Mouse (Mus musculus): ENCODE data around the gene Creb3l2. TPM values are rescaled to one million over a fixed set of nuclear protein-coding genes. Genes with fewer than 3 reads are reported as not detected.
"Not testable (repeated sequence)": the region's sequence is repeated elsewhere in the genome, so short reads cannot be mapped to it uniquely, and the experiment has no call there.

The Creb3l2 gene
- total RNA-seq, 2 experiments from 2014 or later, result 14.1 to 16.9 TPM

DNA sequence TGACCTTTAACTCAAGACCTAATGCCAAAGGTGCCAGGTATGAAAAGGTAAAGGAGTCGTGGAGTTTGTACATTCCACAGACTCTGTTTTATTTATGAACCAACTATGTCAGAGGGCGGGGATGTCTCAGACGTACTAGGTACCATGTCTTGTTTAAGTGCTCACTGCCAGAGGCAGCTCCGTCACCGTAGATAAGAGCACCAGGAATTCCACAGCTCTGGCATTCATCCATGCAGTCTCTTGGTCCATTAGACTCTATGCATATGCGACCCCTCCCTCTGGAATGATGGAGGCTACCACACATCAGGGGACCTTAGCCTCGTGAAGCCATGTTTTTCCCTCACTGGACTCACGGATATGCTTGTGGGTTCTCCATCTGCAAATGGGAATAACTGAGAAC lies 53.0 kb downstream of the Creb3l2 start:
- no peak for DNase-seq
- intact Hi-C loops (cut with DNase I; ENCODE audit: low total_unique reads), result no loop called here

GRCm38 (mm10) chr6:37388501-37388900 lies 53.4 kb downstream of the Creb3l2 start:
- DNase-seq, result no peak
- intact Hi-C loops (cut with DNase I; ENCODE audit: low total_unique reads), result no loop called here

GRCm38 (mm10) chr6:37387281-37387680 lies 54.7 kb downstream of the Creb3l2 start:
- intact Hi-C loops (cut with DNase I; ENCODE audit: low total_unique reads), result no loop called here
- no peak for DNase-seq

DNA sequence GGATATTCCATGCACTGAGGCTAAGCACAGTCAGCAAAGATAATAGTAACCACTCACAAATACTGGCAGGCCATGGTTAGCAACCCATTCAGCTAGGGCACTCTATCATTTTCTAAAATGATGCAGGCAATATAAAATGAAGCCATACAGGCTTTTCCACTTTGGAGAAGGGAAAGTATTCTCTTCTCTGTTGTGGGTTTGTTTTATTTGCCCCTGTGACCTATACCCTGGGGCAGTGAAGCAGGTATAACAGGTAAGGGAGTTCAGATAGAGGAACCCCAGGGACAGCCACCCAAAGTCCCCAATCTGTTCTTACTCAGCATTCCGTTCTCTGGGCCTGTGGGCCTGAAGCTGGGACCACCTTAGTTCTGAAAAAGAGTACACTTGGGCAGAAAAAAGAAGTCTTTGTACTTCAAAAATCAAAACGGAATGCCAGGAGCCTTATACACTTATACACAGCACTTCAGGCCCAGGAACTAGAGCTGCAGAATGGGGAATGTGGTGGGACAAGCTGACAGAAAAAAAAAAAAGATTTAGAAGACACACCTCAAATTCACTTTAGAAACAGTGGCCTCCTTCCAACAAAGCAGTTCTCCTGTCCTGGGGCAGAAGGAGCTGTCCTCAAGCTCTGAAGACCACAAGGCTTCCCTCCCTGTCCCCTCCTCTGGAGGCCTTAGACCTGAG lies 56.2 kb downstream of the Creb3l2 start:
- no peak for DNase-seq
- intact Hi-C loops (cut with DNase I; ENCODE audit: low total_unique reads), result no loop called here

GRCm38 (mm10) chr6:37382761-37383160 lies 59.2 kb downstream of the Creb3l2 start:
- no peak for DNase-seq
- intact Hi-C loops (cut with DNase I; ENCODE audit: low total_unique reads), result no loop called here

DNA sequence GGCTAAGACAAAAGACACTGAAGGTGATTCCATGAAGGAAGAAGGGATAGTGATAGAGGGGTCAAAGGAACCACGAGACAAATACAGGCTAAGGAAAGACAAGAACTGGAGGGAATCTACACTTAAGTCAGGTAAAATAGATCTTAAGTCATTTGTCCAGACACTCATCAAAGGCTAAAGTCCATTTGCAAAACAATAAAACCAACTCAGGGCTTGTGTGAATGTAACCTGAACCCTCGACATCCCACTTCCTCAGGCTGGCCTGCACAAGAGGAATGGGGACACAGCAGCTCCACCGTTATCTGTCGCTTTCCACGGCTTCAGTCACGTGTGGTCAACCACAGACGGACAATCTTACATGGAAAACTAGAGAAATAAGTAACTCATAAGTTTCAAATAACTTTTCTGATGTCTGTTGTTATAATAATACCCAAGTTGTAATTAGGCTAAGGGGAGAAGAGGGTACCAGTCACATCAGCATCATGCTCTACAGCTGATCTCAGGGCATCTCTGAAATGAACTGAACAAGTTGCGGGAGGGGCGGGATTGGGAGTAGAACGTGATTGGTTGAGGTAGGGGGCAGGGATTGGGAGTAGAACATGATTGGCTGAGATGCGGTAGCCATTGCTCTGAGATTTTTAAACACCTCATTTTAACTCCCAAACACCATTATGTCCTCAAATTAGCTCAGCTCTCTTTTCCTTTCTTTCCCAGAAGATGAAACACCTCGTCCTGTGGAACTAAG lies 63.9 kb downstream of the Creb3l2 start:
- intact Hi-C loops (cut with DNase I; ENCODE audit: low total_unique reads), result no loop called here
- no peak for DNase-seq

GRCm38 (mm10) chr6:37377387-37377786 lies 64.6 kb downstream of the Creb3l2 start:
- DNase-seq, result peak; percentile 10
- intact Hi-C loops (cut with DNase I; ENCODE audit: low total_unique reads), result not testable (repeated sequence)

DNA sequence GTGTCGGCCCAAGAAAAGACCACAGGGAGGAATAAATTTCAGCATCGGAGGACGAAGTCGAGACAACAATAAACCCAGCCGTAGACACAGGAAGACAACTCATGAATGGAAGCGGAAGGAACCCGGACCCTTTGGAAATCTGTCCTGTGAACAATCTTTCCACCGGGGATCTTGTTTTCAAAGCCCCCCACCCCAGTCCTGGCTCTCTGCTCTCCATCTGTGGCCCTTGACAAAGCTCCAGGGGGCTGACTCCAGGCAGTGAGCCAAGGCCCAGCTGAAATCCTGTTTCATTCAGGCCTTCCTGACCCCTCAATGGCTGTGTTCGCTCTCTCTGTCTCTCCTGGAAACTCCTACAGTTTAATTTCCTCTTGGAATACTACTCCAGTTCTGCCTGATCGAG lies 66.5 kb downstream of the Creb3l2 start:
- DNase-seq, result peak; percentile 50
- intact Hi-C loops (cut with DNase I; ENCODE audit: low total_unique reads), result no loop called here

GRCm38 (mm10) chr6:37371341-37371740 lies 70.6 kb downstream of the Creb3l2 start:
- intact Hi-C loops (cut with DNase I; ENCODE audit: low total_unique reads), result loop anchor here (5.0 kb wide), 1 partner anchor 76 kb away; no protein-coding TSS in a partner anchor
- DNase-seq, result no peak

DNA sequence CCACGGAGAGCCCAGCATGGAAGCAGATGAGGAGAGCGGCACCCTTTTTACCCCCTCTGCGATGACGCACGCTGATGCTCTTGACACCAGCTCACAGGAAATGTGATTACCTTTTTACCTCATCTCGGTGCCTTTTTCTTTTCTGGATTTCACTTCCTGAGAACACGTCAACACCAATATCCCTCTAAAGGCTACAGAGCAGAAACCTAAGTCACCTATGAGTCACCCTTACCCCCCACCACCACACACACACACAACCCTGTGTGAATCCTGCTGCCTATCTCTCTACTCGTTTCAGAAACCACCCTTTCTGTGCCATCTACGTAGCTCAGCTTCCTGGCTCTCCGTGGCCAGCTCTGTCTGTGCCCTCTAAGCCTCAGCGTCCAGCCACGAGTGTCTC lies 71.4 kb downstream of the Creb3l2 start:
- no peak for DNase-seq
- intact Hi-C loops (cut with DNase I; ENCODE audit: low total_unique reads), result loop anchor here (5.0 kb wide), 1 partner anchor 77 kb away; no protein-coding TSS in a partner anchor

DNA sequence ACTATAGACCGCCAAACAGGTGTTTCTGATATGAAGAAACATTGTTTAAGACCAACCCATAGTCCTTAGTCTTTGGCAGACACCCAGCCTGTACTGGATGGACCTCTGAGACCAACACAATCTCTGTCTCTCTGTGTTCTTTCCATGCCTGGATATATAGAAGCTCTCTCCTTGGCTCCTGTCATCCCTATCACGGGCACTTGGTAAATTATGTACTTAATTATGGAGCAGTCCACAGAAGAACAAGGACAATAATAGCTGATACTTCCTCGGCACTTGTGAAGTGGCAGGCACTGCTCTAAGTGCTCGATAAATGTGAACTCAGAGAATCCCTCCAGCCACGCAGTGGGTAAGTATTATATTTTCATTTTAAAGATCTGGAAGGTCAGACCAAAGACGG lies 72.2 kb downstream of the Creb3l2 start:
- intact Hi-C loops (cut with DNase I; ENCODE audit: low total_unique reads), result loop anchor here (5.0 kb wide), 1 partner anchor 78 kb away; no protein-coding TSS in a partner anchor
- DNase-seq, result no peak

DNA sequence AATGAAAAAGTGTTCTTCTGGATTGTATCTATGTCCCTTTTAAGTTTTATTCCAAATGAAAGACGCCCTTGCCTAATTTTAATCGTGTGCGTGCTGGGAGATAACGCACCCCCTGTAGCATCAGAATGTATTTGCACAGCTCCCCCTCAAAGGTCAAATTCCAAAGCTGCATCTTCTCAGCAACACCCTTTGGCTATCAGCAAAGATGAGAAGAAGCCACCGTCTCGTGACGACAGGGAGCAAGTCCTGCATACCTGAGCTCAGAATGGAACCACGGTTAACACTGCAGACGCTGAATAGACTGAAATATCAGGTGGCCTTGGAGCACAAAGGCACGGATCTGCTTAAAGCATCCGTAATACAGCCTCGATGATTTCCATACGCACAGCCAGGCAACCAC lies 73.7 kb downstream of the Creb3l2 start:
- intact Hi-C loops (cut with DNase I; ENCODE audit: low total_unique reads), result no loop called here
- no peak for DNase-seq

DNA sequence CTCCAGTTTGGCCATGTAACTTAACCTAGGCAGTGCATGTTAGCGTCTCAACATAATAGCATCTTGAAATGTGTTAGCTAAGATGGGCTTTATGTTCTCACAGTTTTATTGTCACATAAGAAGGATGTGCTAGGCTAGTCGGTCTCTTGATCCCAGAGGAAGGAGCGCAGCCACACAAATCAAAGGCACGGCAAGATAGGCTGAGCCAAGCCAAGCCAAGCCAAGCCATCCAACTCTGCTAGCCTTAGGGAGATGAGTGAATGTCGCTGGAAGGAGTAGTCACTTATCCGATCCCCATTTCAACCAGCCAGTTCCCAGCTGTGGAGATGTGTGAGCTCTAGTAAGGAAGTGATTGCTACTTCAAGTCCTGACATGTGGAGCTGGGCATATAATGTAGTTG lies 75.0 kb downstream of the Creb3l2 start:
- DNase-seq, result no peak
- intact Hi-C loops (cut with DNase I; ENCODE audit: low total_unique reads), result no loop called here

DNA sequence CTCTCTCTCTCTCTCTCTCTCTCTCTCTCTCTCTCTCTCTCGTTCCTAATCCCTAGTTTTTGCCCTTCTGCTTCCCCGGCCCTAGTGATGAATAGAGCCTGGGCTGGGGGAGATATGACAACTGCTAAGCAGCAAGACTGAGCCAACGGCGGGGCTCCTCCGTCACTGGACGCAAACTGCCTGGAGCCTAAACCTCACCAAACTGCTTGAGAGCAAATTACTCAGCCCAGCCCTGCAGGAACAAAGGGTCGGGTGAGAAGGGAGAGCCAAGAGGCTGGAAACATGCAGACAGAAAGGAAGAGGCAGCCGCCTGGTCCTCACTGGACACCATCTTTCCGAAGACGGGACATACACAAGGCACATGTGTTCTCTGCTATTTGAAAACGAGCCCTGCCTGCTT lies 76.8 kb downstream of the Creb3l2 start:
- no peak for DNase-seq
- intact Hi-C loops (cut with DNase I; ENCODE audit: low total_unique reads), result no loop called here

GRCm38 (mm10) chr6:37364361-37364760 lies 77.6 kb downstream of the Creb3l2 start:
- no peak for DNase-seq
- intact Hi-C loops (cut with DNase I; ENCODE audit: low total_unique reads), result no loop called here

DNA sequence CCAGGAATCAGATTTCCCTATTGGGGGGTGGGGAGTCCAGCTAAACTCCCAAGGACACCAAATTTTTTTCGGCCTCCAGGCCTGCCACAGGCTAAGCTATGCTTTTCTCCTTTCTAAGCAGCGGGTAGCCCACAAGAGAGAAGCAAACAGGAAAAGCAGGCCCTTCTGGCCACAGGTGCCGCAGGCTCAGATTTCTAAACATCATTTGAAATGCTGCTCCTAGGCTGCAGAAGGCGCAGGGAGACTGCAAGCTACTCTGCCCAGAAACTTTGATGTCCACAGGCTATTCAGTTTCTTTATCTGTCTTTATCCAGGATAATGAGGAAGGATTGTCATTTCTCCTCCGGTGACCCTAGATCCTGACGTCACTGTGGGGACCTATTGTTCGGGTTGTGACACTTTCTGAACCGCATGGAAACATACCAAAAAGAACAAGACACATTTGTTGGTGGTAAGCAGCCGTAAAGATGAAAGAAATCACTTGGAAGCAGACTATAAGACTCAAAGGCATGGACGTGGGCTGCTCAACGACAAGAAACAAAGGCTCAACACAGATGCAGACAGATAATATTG lies 81.0 kb downstream of the Creb3l2 start:
- intact Hi-C loops (cut with DNase I; ENCODE audit: low total_unique reads), result no loop called here
- no peak for DNase-seq

GRCm38 (mm10) chr6:37354449-37355179 lies 87.3 kb downstream of the Creb3l2 start:
- intact Hi-C loops (cut with DNase I; ENCODE audit: low total_unique reads), result loop anchor here (2.0 kb wide), 1 partner anchor 92 kb away; no protein-coding TSS in a partner anchor
- DNase-seq, result peak; percentile 62

DNA sequence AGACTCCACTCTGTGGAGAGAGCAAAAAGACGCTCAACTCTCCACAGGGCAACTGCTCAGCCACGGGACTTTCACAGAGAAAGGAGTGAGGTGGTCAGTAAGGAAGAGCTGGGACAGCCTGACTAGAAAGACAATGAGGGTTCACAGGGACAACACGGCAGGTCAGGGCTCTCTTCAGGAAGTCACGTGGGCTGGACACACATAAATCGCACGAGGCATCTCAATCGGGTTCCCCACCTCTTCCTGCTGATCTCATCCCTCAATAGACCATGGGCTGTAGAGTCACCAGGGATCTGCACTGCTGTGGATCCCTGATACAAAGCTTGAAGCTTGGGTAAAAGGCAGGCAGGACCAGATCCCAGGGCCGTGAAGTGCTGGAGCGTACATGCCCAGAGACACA lies 88.3 kb downstream of the Creb3l2 start:
- DNase-seq, result no peak
- intact Hi-C loops (cut with DNase I; ENCODE audit: low total_unique reads), result loop anchor here (2.0 kb wide), 2 partner anchors 93 to 257 kb away; no protein-coding TSS in a partner anchor

DNA sequence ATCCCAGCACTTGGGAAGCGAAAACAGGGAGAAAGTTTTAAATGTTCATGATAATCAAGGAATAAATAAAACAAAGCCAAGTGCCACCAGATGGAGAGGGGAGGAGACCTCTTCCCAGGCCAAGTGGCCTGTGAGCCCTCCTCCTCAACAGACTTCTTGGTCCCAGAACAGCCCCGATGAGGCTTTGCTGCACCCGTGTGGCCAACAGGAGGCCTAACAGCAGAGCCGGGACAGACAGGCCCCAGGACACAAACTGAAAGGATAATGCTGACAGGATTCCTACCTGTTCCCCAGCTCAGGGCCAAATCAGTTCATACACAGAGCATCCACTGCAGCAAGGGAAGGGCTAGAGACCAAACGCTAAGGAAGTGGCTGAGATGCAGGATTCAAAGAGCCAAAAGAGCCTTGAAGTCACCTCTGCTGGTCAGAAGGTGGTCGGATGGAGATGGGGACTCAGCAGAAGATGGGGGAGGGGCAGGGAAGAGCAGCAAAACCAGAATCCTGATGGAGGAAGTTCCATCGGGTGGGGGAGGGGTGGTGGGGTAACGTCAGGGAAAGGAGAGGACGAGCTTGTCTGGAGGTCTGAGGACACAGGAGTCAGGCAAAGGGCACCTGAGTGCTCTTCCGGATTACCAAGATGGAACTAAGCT lies 90.1 kb downstream of the Creb3l2 start:
- peak; percentile 68 for DNase-seq

More for the DNA sequence above, 90.1 kb downstream of the Creb3l2 start:
- intact Hi-C loops (cut with DNase I; ENCODE audit: low total_unique reads), result loop anchor here (2.0 kb wide), 1 partner anchor 255 kb away; no protein-coding TSS in a partner anchor

Data from gastrocnemius, postnatal 14 days (tissue).